Mouse (Mus musculus): ENCODE measurements around the gene Tnfsf12. TPM values are rescaled to one million over a fixed set of nuclear protein-coding genes. Genes with fewer than 3 reads are reported as not detected.

Tnfsf12 gene
- polyA plus RNA-seq, 1 experiment from 2014 or later = 2.1 TPM

MicroRNA genes within 50 kb of the gene (microRNA counts, 519-probe panel; counts per million panel counts)
- not detected for microRNA mmu-miR-1934

Small RNAs within 50 kb of the gene (microRNA-seq; reads per million reads assigned to microRNA genes)
- gene Mir1934 = 8.6 reads per million, percentile 24 among the genes with 10 or more reads in this experiment

Other genes with a start within 250 kb of the Tnfsf12 start
- gene Dnah2, start 146.7 kb downstream of the Tnfsf12 start, polyA plus RNA-seq (2015; fragmentation: Nextera tagmentation; extraction: Ambion mirVana) = 0.07 and 0.20 TPM in 2 replicates
- gene Efnb3, start 135.6 kb downstream of the Tnfsf12 start, polyA plus RNA-seq (2015; fragmentation: Nextera tagmentation; extraction: Ambion mirVana) = 0.50 and 0.58 TPM in 2 replicates
- 15.9 and 16.9 TPM in 2 replicates for gene Wrap53, start 115.6 kb downstream of the Tnfsf12 start, polyA plus RNA-seq (2015; fragmentation: Nextera tagmentation; extraction: Ambion mirVana)
- 62.4 and 63.8 TPM in 2 replicates for gene Trp53, start 115.5 kb downstream of the Tnfsf12 start, polyA plus RNA-seq (2015; fragmentation: Nextera tagmentation; extraction: Ambion mirVana)
- gene Atp1b2, start 89.9 kb downstream of the Tnfsf12 start, polyA plus RNA-seq (2015; fragmentation: Nextera tagmentation; extraction: Ambion mirVana) = 14.1 and 14.7 TPM in 2 replicates
- 26.6 and 27.2 TPM in 2 replicates for gene Shbg, start 77.9 kb downstream of the Tnfsf12 start, polyA plus RNA-seq (2015; fragmentation: Nextera tagmentation; extraction: Ambion mirVana)
- gene Sat2, start 73.8 kb downstream of the Tnfsf12 start, polyA plus RNA-seq (2015; fragmentation: Nextera tagmentation; extraction: Ambion mirVana) = 10.2 and 11.1 TPM in 2 replicates
- gene Fxr2, start 62.9 kb downstream of the Tnfsf12 start, polyA plus RNA-seq (2015; fragmentation: Nextera tagmentation; extraction: Ambion mirVana) = 7.3 and 9.7 TPM in 2 replicates
- gene Sox15, start 40.5 kb downstream of the Tnfsf12 start, polyA plus RNA-seq (2015; fragmentation: Nextera tagmentation; extraction: Ambion mirVana) = not detected in 2 replicates
- 34.1 and 35.2 TPM in 2 replicates for gene Mpdu1, start 33.2 kb downstream of the Tnfsf12 start, polyA plus RNA-seq (2015; fragmentation: Nextera tagmentation; extraction: Ambion mirVana)
- gene Cd68, start 29.7 kb downstream of the Tnfsf12 start, polyA plus RNA-seq (2015; fragmentation: Nextera tagmentation; extraction: Ambion mirVana) = 28.2 and 31.4 TPM in 2 replicates
- gene Eif4a1, start 23.4 kb downstream of the Tnfsf12 start, polyA plus RNA-seq (2015; fragmentation: Nextera tagmentation; extraction: Ambion mirVana) = 228 and 232 TPM in 2 replicates
- gene Senp3, start 13.8 kb downstream of the Tnfsf12 start, polyA plus RNA-seq (2015; fragmentation: Nextera tagmentation; extraction: Ambion mirVana) = 23.9 and 27.2 TPM in 2 replicates
- 0.15 and 0.64 TPM in 2 replicates for gene Tnfsf13, start 10.1 kb downstream of the Tnfsf12 start, polyA plus RNA-seq (2015; fragmentation: Nextera tagmentation; extraction: Ambion mirVana)
- gene Tnfsfm13, start 249 bp upstream of the Tnfsf12 start, polyA plus RNA-seq (2015; fragmentation: Nextera tagmentation; extraction: Ambion mirVana) = 0.85 and 0.89 TPM in 2 replicates
- gene Polr2a, start 62.8 kb upstream of the Tnfsf12 start, polyA plus RNA-seq (2015; fragmentation: Nextera tagmentation; extraction: Ambion mirVana) = 10.2 and 10.4 TPM in 2 replicates
- gene Slc35g3, start 66.1 kb upstream of the Tnfsf12 start, polyA plus RNA-seq (2015; fragmentation: Nextera tagmentation; extraction: Ambion mirVana) = not detected in 2 replicates
- gene Zbtb4, start 70.1 kb upstream of the Tnfsf12 start, polyA plus RNA-seq (2015; fragmentation: Nextera tagmentation; extraction: Ambion mirVana) = 0.43 and 0.92 TPM in 2 replicates
- 0.84 and 1.3 TPM in 2 replicates for gene Chrnb1, start 100.1 kb upstream of the Tnfsf12 start, polyA plus RNA-seq (2015; fragmentation: Nextera tagmentation; extraction: Ambion mirVana)
- gene Fgf11, start 106.0 kb upstream of the Tnfsf12 start, polyA plus RNA-seq (2015; fragmentation: Nextera tagmentation; extraction: Ambion mirVana) = 0.16 and 0.18 TPM in 2 replicates
- gene Tmem102, start 109.8 kb upstream of the Tnfsf12 start, polyA plus RNA-seq (2015; fragmentation: Nextera tagmentation; extraction: Ambion mirVana) = 0.69 and 0.94 TPM in 2 replicates
- gene Gm39566, start 119.4 kb upstream of the Tnfsf12 start, polyA plus RNA-seq (2015; fragmentation: Nextera tagmentation; extraction: Ambion mirVana) = not detected in 2 replicates
- not detected in 2 replicates for gene Spem2, start 122.6 kb upstream of the Tnfsf12 start, polyA plus RNA-seq (2015; fragmentation: Nextera tagmentation; extraction: Ambion mirVana)
- gene Spem1, start 126.3 kb upstream of the Tnfsf12 start, polyA plus RNA-seq (2015; fragmentation: Nextera tagmentation; extraction: Ambion mirVana) = not detected in 2 replicates
- gene Nlgn2, start 141.9 kb upstream of the Tnfsf12 start, polyA plus RNA-seq (2015; fragmentation: Nextera tagmentation; extraction: Ambion mirVana) = 0.54 and 0.64 TPM in 2 replicates
- 336 and 387 TPM in 2 replicates for gene Tmem256, start 142.7 kb upstream of the Tnfsf12 start, polyA plus RNA-seq (2015; fragmentation: Nextera tagmentation; extraction: Ambion mirVana)
- 26.1 and 28.0 TPM in 2 replicates for gene Plscr3, start 150.5 kb upstream of the Tnfsf12 start, polyA plus RNA-seq (2015; fragmentation: Nextera tagmentation; extraction: Ambion mirVana)
- gene Tnk1, start 162.9 kb upstream of the Tnfsf12 start, polyA plus RNA-seq (2015; fragmentation: Nextera tagmentation; extraction: Ambion mirVana) = 0.60 and 0.62 TPM in 2 replicates
- not detected in 2 replicates for gene Tmem95, start 182.2 kb upstream of the Tnfsf12 start, polyA plus RNA-seq (2015; fragmentation: Nextera tagmentation; extraction: Ambion mirVana)
- 1.2 and 1.4 TPM in 2 replicates for gene Kctd11, start 185.6 kb upstream of the Tnfsf12 start, polyA plus RNA-seq (2015; fragmentation: Nextera tagmentation; extraction: Ambion mirVana)
- 5.9 and 7.2 TPM in 2 replicates for gene Acap1, start 199.7 kb upstream of the Tnfsf12 start, polyA plus RNA-seq (2015; fragmentation: Nextera tagmentation; extraction: Ambion mirVana)
- 0.89 and 1.0 TPM in 2 replicates for gene 2810408A11Rik, start 205.1 kb upstream of the Tnfsf12 start, polyA plus RNA-seq (2015; fragmentation: Nextera tagmentation; extraction: Ambion mirVana)
- gene Neurl4, start 205.2 kb upstream of the Tnfsf12 start, polyA plus RNA-seq (2015; fragmentation: Nextera tagmentation; extraction: Ambion mirVana) = 2.7 and 3.1 TPM in 2 replicates
- gene Gps2, start 218.0 kb upstream of the Tnfsf12 start, polyA plus RNA-seq (2015; fragmentation: Nextera tagmentation; extraction: Ambion mirVana) = 90.6 and 98.4 TPM in 2 replicates
- 1,245 and 1,257 TPM in 2 replicates for gene Eif5a, start 226.1 kb upstream of the Tnfsf12 start, polyA plus RNA-seq (2015; fragmentation: Nextera tagmentation; extraction: Ambion mirVana)
- gene Ybx2, start 239.9 kb upstream of the Tnfsf12 start, polyA plus RNA-seq (2015; fragmentation: Nextera tagmentation; extraction: Ambion mirVana) = not detected in 2 replicates